Mouse (Mus musculus): ENCODE measurements around the gene Zhx3.

The Zhx3 gene

GRCm38 (mm10) chr2:160882436-160882835 lies 9.6 kb upstream of the Zhx3 start:
- DNase-seq (ENCODE audit: low read depth, low spot score) = no peak

GRCm38 (mm10) chr2:160881462-160882101 lies 8.8 kb upstream of the Zhx3 start:
- DNase-seq (ENCODE audit: low read depth, low spot score) = no peak

- no peak for DNase-seq (ENCODE audit: low read depth, low spot score)
Measured at GRCm38 (mm10) chr2:160880453-160881195, 7.8 kb upstream of the Zhx3 start, which contains the start of gene Lpin3. TSS of gene Lpin3 (plus strand) at chr2:160880670.

- DNase-seq (ENCODE audit: low read depth, low spot score) = no peak
Measured at GRCm38 (mm10) chr2:160876115-160876514, 3.3 kb upstream of the Zhx3 start.

- DNase-seq (ENCODE audit: low read depth, low spot score) = no peak
Measured at GRCm38 (mm10) chr2:160874231-160874877, 1.6 kb upstream of the Zhx3 start.

GRCm38 (mm10) chr2:160872395-160872794 lies 403 bp downstream of the Zhx3 start:
- DNase-seq (ENCODE audit: low read depth, low spot score) = peak; percentile 50

- no peak for DNase-seq (ENCODE audit: low read depth, low spot score)
Measured at GRCm38 (mm10) chr2:160871310-160871709, 1.5 kb downstream of the Zhx3 start.

GRCm38 (mm10) chr2:160869446-160869845 lies 3.4 kb downstream of the Zhx3 start:
- DNase-seq (ENCODE audit: low read depth, low spot score) = no peak

GRCm38 (mm10) chr2:160865266-160865665 lies 7.5 kb downstream of the Zhx3 start:
- no peak for DNase-seq (ENCODE audit: low read depth, low spot score)

- DNase-seq (ENCODE audit: low read depth, low spot score) = no peak
Measured at GRCm38 (mm10) chr2:160864112-160864511, 8.7 kb downstream of the Zhx3 start.

GRCm38 (mm10) chr2:160860363-160860762 lies 12.4 kb downstream of the Zhx3 start:
- no peak for DNase-seq (ENCODE audit: low read depth, low spot score)

GRCm38 (mm10) chr2:160856359-160857102 lies 16.3 kb downstream of the Zhx3 start:
- DNase-seq (ENCODE audit: low read depth, low spot score) = no peak

GRCm38 (mm10) chr2:160854687-160855086 lies 18.1 kb downstream of the Zhx3 start:
- no peak for DNase-seq (ENCODE audit: low read depth, low spot score)

GRCm38 (mm10) chr2:160850360-160850759 lies 22.4 kb downstream of the Zhx3 start:
- DNase-seq (ENCODE audit: low read depth, low spot score) = no peak

GRCm38 (mm10) chr2:160849617-160850240 lies 23.1 kb downstream of the Zhx3 start:
- DNase-seq (ENCODE audit: low read depth, low spot score) = no peak

- DNase-seq (ENCODE audit: low read depth, low spot score) = no peak
Measured at GRCm38 (mm10) chr2:160848186-160848585, 24.6 kb downstream of the Zhx3 start.

GRCm38 (mm10) chr2:160847664-160848063 lies 25.1 kb downstream of the Zhx3 start:
- DNase-seq (ENCODE audit: low read depth, low spot score) = no peak

- no peak for DNase-seq (ENCODE audit: low read depth, low spot score)
Measured at GRCm38 (mm10) chr2:160840838-160841237, 32.0 kb downstream of the Zhx3 start.

GRCm38 (mm10) chr2:160810802-160811201 lies 62.0 kb downstream of the Zhx3 start:
- DNase-seq (ENCODE audit: low read depth, low spot score) = no peak

- DNase-seq (ENCODE audit: low read depth, low spot score) = no peak
Measured at GRCm38 (mm10) chr2:160810376-160810775, 62.4 kb downstream of the Zhx3 start.

GRCm38 (mm10) chr2:160806091-160806521 lies 66.7 kb downstream of the Zhx3 start:
- DNase-seq (ENCODE audit: low read depth, low spot score) = no peak

All from retina, postnatal 7 days (tissue).